Mouse (Mus musculus): Measurements from ENCODE around the gene Rcor3.

Gene Rcor3

GRCm38 (mm10) chr1:192092879-192093660 is 44.8 kb downstream of the Rcor3 start:
- DNase-seq, result peak; percentile 74

- peak; percentile 83 for DNase-seq
Measured at GRCm38 (mm10) chr1:192091806-192092772, 45.8 kb downstream of the Rcor3 start, which contains the start of gene Traf5. Traf5 (minus strand) TSS chr1:192092559.

- no peak for DNase-seq
Measured at GRCm38 (mm10) chr1:192090689-192091567, 46.9 kb downstream of the Rcor3 start.

DNA sequence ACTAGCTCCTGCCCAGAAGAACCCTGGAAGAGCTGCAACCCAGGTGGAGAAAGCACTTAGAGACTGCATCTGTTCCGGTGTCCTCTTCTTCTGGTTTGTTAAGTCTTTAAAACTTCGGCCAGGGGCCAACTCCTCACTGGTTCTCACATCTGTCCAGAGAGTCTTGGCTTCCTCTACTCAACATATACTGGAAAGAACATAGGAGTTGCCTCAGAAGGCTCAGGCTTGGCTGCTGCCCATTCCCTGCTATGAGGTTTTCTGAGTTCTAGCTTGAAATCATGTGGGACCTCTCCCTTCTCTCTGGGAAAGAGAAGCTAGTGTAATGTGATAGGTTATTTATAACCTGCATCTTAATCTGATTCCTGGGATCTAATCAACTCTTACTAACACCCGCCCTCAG is 47.6 kb downstream of the Rcor3 start:
- DNase-seq, result no peak

DNA sequence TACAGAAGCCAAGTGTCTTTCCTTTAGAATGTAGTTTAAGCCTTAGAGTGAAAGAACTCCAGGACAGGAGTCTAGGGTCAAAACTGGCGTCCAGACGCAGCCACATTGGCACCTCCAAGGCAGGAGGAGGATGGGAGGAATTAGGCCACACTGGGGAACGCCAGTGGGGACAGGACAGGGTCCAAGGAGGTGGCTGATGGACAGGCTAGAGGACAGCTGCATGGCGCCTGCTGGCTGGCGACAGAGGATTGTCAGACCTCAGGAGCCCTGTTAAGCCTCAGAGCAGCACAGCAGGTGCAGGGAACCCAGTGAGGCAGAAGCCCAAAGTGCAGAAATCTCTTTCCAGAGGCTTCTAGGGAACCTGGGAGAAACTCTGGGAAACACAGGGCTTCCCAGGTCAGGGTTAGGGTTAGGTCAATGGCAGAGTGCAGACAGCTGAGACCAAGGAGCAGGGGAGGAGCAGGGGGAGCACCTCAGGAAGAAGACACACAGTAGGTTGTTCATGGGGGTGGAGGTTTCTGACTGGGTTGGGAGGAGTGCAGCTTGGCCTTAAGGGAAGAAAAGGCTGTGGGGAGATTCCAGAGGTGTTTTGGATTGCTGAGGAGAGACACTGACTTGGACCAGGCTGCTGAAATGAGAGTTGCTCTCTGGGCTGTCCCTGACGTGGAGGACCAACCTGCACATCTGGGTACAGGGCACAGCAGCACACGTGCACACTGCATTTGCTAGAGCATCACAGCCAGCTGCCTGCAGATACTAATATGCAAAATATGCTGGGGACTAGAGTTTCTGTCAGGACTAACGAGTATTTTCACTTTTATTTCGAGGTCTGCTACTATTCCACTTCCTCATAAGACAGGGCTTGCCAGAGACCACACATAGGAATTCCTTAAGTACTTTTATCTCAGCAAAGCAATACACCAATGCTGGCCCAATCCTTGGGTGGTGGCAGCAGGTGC is 48.4 kb downstream of the Rcor3 start:
- no peak for DNase-seq

DNA sequence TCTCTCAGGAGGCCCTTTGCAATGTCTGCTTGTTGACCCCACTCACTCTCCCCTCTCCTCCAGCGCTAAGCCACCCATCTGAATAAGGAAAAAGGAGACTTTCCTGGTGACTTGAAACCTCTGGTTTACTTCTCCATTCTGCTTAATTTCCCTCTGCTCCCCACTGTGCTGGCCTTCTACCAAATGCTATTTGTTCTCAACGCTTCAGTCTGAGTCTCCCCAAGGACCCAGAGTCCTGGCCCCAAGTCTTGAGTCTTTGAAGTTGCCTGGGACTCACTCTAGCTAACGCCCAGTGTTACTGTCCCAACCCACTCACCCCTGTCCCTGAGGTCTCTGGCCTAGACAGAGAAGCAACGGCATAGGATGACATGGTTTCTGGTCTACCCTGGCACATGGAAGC is 49.9 kb downstream of the Rcor3 start:
- no peak for DNase-seq

DNA sequence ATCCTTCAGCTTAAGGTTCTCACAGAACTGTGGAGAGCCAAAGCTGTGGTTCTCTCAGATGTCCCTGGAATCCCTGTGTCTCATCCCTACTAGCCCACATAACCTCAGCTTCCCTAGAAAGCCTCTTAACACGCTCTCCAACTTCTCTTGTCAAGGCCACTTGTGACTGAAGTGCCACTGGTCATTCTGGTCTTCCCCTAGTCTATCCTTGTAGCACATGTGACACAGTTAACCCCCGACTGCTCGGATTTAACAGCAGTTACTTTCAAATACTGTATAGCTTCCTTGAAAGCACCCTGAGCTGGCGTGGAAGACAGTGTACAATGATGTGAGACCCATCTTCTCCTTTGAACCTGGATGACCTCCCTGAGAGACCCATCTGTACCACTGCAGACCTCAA is 50.8 kb downstream of the Rcor3 start:
- no peak for DNase-seq

DNA sequence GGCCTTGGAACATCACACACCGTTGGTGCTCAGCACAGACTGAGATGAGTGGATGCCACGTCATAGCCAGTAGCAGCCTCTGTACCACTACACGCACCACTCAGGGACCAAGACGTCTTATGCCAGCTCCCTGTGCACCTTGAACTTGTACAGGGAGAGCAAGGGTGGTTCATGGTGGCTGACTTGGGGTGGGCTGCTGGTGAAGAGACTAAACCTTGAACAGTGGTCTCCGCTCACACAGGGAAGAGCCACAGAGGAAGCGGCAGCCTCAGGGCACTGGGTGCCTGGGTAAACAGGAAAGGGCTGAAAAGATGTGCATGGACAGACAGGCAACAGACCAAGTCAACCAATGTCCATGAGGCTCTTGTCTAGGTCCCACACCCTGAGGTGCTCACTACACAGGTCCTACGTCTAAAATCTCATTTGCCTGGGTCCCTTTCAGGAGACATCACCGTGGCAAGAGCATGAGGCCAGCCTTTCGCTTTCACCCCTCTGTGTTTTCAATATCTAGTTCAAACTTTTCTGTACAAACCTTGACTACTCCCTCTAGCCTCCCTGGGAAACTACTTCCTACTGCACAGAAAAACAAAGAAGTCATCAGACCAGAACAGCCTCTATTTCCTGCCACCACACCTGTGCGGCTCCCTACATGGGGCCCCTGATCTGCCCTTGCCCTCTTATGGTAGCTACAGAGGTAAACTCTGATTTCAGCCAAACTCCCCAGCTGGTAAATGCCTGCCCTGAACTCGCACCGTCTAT is 51.4 kb downstream of the Rcor3 start:
- no peak for DNase-seq

- DNase-seq, result no peak
Measured at GRCm38 (mm10) chr1:192085218-192085617, 52.6 kb downstream of the Rcor3 start.

- DNase-seq, result no peak
Measured at GRCm38 (mm10) chr1:192082646-192083045, 55.2 kb downstream of the Rcor3 start.

- DNase-seq, result no peak
Measured at GRCm38 (mm10) chr1:192081129-192081528, 56.7 kb downstream of the Rcor3 start.

GRCm38 (mm10) chr1:192079121-192079520 is 58.7 kb downstream of the Rcor3 start:
- no peak for DNase-seq

- no peak for DNase-seq
Measured at GRCm38 (mm10) chr1:192078406-192078805, 59.5 kb downstream of the Rcor3 start.

GRCm38 (mm10) chr1:192076796-192077535 is 60.9 kb downstream of the Rcor3 start:
- no peak for DNase-seq

DNA sequence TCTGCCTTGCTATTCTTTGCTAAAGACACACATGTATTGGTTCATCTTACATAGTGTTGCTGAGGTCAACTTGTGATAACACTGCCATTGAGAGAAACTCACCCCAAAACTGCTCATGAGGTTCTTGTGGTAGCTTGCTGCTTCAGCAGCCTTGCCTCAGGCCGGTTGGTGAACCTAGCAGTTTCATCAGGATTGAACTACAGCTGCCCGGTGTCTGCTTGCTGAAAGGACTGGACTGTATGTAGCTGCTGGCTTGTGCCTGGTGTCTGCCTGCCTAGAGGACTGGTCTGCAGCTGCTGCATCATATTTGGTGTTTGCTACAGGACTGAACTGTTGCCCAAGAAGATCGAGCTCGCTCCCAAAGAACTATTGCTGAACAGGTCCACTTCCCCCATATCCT is 61.8 kb downstream of the Rcor3 start:
- no peak for DNase-seq

- DNase-seq, result no peak
Measured at GRCm38 (mm10) chr1:192074824-192075223, 63.0 kb downstream of the Rcor3 start.

DNA sequence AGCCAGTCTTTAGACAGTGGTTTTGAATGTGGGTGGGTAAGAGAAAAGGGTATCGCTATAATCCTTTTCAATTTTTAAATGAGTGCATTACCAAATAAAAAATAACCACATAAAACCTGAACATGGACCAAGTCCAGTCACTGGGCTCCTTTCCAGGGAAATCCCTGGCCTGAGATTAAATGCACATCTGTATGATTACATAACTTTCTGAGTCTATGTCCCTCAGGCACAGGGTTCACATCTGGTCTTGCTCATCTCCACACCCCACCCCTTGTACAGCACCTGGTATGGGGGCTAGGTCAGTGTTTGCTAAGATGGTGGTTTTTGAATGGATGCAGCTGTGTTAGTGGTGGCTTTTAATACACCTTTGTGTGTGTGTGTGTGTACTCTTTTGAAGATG is 65.4 kb downstream of the Rcor3 start:
- no peak for DNase-seq

DNA sequence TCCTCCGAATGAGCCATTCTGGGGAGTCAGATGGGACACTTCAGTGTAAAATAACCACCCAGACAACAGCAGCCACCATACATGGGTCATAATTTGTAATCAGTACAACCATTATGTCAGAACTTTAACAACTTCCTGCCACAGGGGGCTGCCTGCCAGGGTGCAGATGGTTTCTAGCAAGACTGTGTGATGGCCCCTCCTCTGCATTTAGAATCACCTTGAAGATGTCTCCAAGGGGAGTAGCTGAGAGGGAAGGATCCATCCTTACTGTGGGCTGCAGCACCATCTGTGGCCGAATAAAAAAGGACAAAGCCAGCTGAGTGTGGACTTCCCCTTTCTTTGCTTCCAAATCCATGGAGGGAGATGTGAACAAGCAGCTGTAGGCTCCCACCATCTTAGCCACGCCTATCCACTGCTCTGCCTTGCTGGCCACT is 67.2 kb downstream of the Rcor3 start:
- DNase-seq, result no peak

GRCm38 (mm10) chr1:192069971-192070591 is 67.8 kb downstream of the Rcor3 start:
- no peak for DNase-seq
